Mouse (Mus musculus): Measurements from ENCODE around the gene Twist2.

DNA sequence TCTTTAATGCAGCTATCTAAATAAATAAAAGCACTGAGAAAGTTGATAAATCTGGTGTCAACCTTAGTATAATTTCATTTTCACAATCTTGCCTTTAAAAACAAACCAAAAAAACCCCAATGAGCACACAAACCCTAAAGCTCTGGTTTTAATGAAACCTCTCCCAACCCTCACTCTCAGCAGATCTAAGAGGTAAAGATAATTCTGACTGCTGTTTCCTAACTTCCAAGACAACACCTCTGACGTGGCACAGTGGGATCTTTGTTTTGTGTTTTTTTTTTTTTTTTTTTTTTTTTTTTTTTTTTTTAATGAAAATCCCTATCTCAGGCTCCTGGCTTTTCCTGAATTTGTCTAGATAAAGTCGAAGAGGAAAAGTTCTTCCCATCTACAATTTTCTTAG, 43.1 kb upstream of the Twist2 start:
- no peak for TF ChIP-seq POLR2A (IDR thresholded peaks at IDR 0.05; ENCODE audit: low read depth, low read length)
- no peak for TF ChIP-seq CTCF (conservative IDR thresholded peaks at IDR 0.05; ENCODE audit: insufficient read depth, insufficient read length, low read depth, low read length)

Data from kidney, adult 2 months (tissue).